Mouse (Mus musculus) urinary bladder, adult 2 months (tissue): ENCODE results near the gene Prkca. TPM values are rescaled to one million over a fixed set of nuclear protein-coding genes. Genes with fewer than 3 reads are reported as not detected.

Source experiments
- DNase-seq: peaks from one replicate; pipeline ENCODE4 v3.0.0; 2022; ENCODE audit warnings: low spot score
- polyA plus RNA-seq: library from polyadenylated mRNA; depleted of rRNA; stranded (reverse); fragments of >200 nt; gene quantifications from 2 replicates; pipeline ENCODE4 v1.2.3, GENCODE M21; 2012

Prkca gene
- polyA plus RNA-seq, 1 experiment = 16.4 TPM

- DNase-seq = no peak
Observed at GRCm38 (mm10) chr11:108295373-108295772, 48.4 kb downstream of the Prkca start.

DNA sequence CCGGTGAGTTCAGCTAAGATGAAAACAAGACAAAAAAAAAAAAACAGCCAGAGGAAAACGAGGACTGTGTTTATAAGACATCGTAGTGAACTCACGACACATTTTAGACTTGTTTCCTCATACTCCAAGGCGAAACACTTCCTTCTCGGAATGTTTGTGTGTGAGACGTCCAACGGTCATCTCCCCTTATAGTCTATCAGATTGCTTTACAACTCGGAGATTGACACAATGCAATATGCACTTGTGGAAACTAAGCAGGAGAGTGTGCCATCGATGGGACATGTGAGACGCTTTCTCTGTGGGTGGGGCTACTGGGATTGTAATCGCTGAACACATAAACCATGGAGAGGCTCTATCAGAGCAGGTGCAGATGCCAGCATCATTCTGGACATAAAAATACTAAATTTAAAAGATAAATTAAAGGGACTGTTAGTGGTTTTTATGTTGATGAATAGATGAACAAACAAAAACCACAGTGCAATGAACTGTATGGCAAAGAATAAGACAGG is 49.4 kb downstream of the Prkca start:
- DNase-seq = no peak

- no peak for DNase-seq
Observed at GRCm38 (mm10) chr11:108293843-108294242, 49.9 kb downstream of the Prkca start.

- DNase-seq = no peak
Observed at GRCm38 (mm10) chr11:108289192-108289591, 54.5 kb downstream of the Prkca start.

GRCm38 (mm10) chr11:108287321-108287720 is 56.4 kb downstream of the Prkca start:
- no peak for DNase-seq

GRCm38 (mm10) chr11:108285046-108285445 is 58.7 kb downstream of the Prkca start:
- no peak for DNase-seq

- DNase-seq = no peak
Observed at GRCm38 (mm10) chr11:108282850-108283459, 60.8 kb downstream of the Prkca start.

- no peak for DNase-seq
Observed at GRCm38 (mm10) chr11:108279748-108280373, 63.9 kb downstream of the Prkca start.

GRCm38 (mm10) chr11:108277096-108277495 is 66.6 kb downstream of the Prkca start:
- no peak for DNase-seq

DNA sequence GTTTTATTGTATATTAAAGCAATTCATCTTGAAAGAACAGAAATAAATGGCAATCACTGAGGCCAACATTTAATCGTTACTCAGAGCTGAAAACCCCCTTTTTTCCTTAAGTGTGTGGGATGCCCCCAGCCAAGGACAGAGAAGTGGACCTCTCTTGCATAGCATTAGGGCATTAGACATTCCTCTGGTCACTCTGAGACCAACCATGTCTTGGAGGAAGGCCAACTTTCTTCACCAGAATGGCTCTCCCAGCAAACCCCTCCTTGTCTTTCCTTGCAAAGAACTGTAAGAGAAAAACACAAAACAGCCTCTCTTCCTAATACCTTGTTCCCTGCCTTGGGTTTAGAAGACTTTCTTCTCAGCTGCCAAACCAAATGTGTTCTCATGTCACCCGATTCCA is 67.6 kb downstream of the Prkca start:
- DNase-seq = no peak

DNA sequence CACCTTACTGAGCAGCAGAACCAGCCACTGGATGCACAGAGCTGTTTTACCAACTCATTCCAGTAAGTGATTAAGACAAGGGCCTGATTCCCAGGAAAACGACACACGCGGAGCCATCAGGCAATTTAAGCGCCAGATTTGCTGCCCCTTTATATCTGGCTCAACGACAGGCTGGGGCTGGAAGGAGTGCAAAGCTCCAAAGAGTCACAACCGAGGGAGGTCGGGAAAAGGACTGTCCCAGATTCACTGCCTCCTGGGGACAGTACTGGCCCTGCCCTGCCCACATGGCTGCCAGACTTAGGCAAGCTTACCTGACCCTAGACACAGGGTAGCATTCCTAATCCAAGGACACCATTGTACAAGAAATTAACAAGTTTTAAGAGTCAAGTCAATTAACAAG is 69.7 kb downstream of the Prkca start:
- DNase-seq = no peak

- no peak for DNase-seq
Observed at GRCm38 (mm10) chr11:108273415-108273965, 70.2 kb downstream of the Prkca start.

DNA sequence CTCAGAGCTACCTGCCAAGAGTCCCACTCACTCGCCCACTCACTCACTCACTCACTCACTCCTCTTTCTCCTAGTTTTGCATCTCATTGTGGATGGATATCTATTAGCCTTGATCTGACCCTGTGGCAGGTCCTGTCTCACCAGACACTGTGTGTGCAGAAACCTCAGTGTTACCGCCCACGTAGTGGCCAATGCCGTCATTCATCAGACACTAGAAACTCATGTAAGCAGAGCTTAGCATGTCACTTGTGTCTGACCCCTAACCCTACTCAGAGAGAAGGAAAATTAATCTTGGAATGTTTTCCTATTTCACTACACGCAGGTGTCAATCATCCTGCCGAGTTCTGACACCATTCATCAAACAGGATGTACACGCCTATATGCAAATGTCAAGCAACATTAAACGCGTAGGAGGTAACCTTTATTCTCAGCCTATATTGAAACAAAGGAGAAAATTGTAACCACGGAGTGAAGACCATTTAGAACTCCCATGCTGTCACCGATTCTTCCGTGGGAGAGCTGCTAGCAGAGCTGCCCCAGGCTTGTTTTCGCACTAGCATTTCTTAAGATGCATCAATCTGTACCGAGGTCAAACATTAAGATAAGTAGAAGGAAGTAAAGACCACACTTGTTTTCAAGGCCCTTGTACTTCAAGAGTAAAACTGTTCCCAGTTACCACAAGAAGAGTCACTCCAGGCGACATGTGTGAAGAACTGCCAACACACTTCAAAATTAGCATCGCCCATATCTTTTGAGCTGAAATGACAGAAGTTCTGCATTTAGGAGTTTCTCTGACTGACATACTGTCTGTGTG is 70.9 kb downstream of the Prkca start:
- DNase-seq = no peak

DNA sequence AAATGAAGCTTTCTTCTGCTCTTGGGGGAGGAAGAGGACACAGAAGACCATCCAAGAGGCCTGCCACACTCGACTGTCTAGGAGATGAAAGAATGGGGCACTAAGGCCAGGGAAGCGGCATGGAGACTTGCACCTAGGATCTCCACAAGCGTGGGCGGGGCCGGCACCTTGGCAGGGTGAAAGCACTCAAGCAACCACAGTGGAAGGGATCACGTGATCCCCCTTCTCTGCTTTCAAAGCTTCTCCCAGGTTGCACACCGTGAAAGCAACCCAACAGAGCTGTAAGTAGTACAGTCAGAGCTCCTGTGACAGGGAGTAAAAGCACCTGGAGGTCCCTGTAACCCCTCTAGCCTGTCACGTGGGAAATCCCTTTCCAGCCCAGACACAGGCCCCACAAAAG is 72.4 kb downstream of the Prkca start:
- DNase-seq = no peak

- no peak for DNase-seq
Observed at GRCm38 (mm10) chr11:108269516-108269915, 74.2 kb downstream of the Prkca start.

DNA sequence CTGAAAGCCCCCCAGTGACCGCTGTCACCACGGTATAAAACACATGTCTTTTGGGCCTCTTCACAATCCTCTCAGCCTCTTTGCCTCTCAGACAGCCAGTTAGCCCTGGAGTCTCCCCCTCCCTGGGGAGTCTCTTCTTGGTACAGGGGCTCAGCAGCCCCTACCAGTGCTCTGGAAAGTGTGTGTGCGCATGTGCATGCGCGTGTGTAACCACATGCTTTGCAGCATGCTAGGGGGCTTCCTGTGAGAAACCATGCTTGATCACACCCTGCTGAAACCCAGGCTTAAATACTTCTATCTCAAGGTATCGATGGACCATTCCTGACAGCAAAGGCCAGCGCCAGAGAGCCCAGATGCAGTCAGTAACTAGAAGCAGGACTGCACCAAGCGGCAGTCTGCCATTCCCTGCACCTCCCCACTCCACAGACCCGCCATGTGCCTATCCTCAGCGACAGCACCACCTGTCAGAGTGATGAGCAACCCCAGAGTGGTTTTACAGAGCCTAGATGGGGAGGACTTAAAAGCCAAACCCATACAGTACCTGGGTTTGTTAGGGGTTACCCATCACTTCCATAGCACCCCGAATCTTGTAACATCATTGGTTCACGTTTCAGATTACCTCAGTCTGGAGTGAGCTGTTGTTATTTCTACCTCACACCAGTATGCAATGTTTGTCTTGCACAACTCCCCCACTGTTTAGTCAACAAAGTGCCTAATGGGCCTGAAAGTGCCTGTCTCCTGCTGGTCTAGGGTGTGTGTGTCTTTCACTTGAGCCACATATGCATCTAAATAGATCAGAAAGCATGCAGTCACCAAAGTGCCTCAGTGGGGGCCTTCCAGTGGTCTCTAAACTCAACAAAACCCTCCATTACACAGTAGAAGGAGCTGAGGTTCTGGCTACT is 75.1 kb downstream of the Prkca start:
- DNase-seq = no peak

DNA sequence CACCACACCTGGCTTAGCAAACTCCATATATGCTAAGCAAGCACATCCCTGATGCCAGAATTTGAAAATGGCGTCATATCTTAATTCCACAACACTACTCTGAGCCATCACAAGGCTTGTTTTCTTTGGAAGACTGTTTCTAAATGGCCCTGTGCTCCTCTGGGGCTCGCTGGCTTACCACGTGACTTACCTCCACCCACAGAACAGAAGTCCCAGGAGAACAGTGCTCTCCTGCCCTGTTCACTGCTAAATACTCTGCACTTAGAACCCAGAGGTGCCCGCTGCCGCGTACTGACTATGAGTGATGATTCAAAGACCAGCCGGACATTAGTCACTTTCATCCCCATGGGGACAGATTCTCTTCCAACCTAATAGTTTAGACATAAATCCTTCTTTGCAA is 75.9 kb downstream of the Prkca start:
- DNase-seq = no peak

GRCm38 (mm10) chr11:108267066-108267465 is 76.7 kb downstream of the Prkca start:
- no peak for DNase-seq

GRCm38 (mm10) chr11:108263868-108264267 is 79.9 kb downstream of the Prkca start:
- no peak for DNase-seq

GRCm38 (mm10) chr11:108263406-108263805 is 80.3 kb downstream of the Prkca start:
- no peak for DNase-seq

- DNase-seq = no peak
Observed at GRCm38 (mm10) chr11:108261751-108262160, 82.0 kb downstream of the Prkca start.
